Mouse (Mus musculus) B cell, adult 2 months (primary cell): ENCODE data around the gene Glod4.

Experiments used
- DNase-seq, 2 experiments: peaks; one replicate each; pipeline ENCODE4 v3.0.0; 2022

The Glod4 gene

GRCm38 (mm10) chr11:76144386-76144785, 99.1 kb downstream of the Glod4 start:
- no peak for DNase-seq

- no peak for DNase-seq
Measured at GRCm38 (mm10) chr11:76137996-76138395, 105.5 kb downstream of the Glod4 start.

GRCm38 (mm10) chr11:76135641-76136437, 107.7 kb downstream of the Glod4 start:
- DNase-seq, result no peak

GRCm38 (mm10) chr11:76130859-76131258, 112.7 kb downstream of the Glod4 start:
- no peak for DNase-seq

GRCm38 (mm10) chr11:76125386-76125785, 118.1 kb downstream of the Glod4 start:
- no peak for DNase-seq

- no peak for DNase-seq
Measured at GRCm38 (mm10) chr11:76123517-76123916, 120.0 kb downstream of the Glod4 start.

- DNase-seq, result no peak
Measured at GRCm38 (mm10) chr11:76122571-76122970, 121.0 kb downstream of the Glod4 start.

- DNase-seq, result no peak
Measured at GRCm38 (mm10) chr11:76121086-76121485, 122.4 kb downstream of the Glod4 start.

GRCm38 (mm10) chr11:76120407-76120901, 123.1 kb downstream of the Glod4 start:
- DNase-seq, result no peak

GRCm38 (mm10) chr11:76110416-76110815, 133.1 kb downstream of the Glod4 start:
- DNase-seq, result no peak

- DNase-seq, result no peak
Measured at GRCm38 (mm10) chr11:76106551-76107496, 136.7 kb downstream of the Glod4 start.

GRCm38 (mm10) chr11:76101154-76101553, 142.4 kb downstream of the Glod4 start:
- no peak for DNase-seq

GRCm38 (mm10) chr11:76099193-76099975, 144.1 kb downstream of the Glod4 start:
- DNase-seq, result no peak

GRCm38 (mm10) chr11:76093610-76094009, 149.9 kb downstream of the Glod4 start:
- no peak for DNase-seq

GRCm38 (mm10) chr11:76089776-76090175, 153.7 kb downstream of the Glod4 start:
- DNase-seq, result no peak

- no peak for DNase-seq
Measured at GRCm38 (mm10) chr11:76088506-76088905, 155.0 kb downstream of the Glod4 start.

- peak; percentile 81 to 82 for DNase-seq
Measured at GRCm38 (mm10) chr11:76085898-76086591, 157.5 kb downstream of the Glod4 start.

GRCm38 (mm10) chr11:76084943-76085342, 158.6 kb downstream of the Glod4 start:
- no peak for DNase-seq

- DNase-seq, result no peak
Measured at GRCm38 (mm10) chr11:76083941-76084367, 159.6 kb downstream of the Glod4 start.

GRCm38 (mm10) chr11:76081048-76081640, 162.4 kb downstream of the Glod4 start:
- DNase-seq, result no peak

- DNase-seq, result no peak
Measured at GRCm38 (mm10) chr11:76080293-76080692, 163.2 kb downstream of the Glod4 start.

- no peak for DNase-seq
Measured at GRCm38 (mm10) chr11:76077341-76077740, 166.2 kb downstream of the Glod4 start.
